Mouse (Mus musculus) heart, adult 11 months (tissue): ENCODE measurements at regions not wholly inside any gene's neighbourhood (a gene's known extent, or its start where the extent isn't known, plus 50 kb on each side); places are given as distances from the start of the nearest gene placed in this dataset.

Experiments used
- DNase-seq: peaks from one replicate; pipeline ENCODE4 v3.0.0; 2022

- DNase-seq = no peak
Measured at GRCm38 (mm10) chr13:83266591-83266990, 237.2 kb upstream of the Mef2c start.

GRCm38 (mm10) chr13:83268663-83269062 is 235.2 kb upstream of the Mef2c start:
- DNase-seq = no peak

DNA sequence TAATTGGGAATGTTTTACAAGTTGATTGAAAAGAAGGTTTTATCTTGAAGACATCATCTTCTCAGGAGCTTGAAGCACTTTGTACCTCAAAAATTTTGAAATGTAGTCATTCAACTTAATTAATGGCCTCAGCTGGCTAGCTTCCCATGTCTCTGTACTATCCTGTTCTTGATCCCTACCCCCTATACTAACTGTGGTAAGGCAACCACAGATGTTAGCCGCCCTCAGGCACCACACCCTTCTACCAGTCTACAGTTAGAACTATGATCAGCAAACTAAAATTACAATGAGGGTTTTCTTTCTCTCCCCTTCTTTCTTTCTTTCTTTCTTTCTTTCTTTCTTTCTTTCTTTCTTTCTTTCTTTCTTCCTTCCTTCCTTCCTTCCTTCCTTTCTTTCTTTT is 225.1 kb upstream of the Mef2c start:
- DNase-seq = no peak

DNA sequence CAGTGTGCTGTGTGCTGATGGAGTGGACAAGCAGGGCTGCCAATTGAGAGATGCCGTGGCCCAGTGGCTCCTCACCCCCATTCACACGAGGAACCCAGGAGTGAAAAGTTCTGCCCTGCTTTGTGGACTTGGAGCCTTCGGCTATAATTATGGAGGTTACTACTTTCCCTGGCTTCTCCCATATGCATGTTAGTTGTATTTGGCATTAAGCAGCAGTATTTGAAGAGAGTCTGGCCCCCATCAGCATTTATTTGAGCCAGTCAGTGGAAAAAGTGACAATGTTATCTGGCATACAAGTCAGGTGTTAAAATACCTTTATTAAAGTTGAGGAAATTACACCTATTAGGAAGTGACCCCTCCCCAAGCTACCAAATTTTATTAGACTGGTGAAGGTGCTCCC is 196.1 kb upstream of the Mef2c start:
- DNase-seq = no peak

DNA sequence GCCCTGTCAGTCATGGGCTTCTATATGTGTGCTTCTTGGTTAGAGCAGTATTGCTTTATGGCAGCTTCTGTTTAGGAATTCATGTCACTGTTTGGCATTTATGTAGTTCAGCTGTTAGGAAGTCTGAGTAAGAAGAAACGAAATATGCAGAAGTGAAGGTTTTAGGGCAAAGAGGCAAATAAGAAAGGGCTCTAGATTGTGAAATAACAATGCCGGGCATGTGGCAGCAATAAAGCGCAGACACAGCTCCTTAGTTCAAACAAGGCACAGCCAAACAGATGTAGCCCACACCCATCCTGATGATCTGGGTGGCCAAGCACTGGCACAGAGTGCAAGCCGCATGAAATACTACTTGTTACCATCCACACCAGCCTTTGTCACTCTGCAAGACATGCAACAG is 175.3 kb upstream of the Mef2c start:
- DNase-seq = peak; percentile 87

GRCm38 (mm10) chr13:83333728-83334127 is 170.1 kb upstream of the Mef2c start:
- no peak for DNase-seq

DNA sequence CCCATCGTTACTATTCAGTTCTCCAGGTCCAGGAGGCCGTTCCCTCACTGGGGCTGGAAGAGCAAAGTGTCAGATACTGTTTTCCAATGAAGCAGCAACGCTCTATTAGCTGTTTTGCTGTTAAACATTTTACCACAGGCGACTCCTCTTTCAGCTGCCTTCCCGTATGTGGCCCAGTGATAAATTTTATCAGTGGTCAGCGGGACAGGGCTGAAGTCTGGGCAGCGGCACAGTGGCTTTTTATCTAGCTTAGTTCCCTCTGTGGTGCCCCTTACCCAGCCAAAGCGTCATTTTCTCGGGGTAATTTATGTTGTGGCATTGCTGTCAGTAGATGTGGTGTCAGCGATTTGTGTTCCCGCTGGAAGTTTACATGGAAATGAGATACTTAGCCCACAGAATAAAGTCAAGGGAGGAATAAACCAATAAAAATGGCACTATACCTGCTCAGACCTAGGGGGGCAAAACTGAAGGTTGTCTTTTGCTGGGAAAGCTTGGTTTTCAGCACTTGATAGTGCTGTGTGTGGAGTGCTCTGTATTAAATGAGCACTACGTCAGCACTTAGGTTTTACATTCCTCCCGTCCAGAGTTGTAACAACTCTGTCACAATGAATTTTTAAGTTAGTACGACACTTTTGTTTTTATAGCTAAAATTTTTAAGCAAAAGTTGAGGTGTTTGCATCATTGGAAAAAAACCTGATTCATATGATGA is 159.1 kb upstream of the Mef2c start:
- no peak for DNase-seq

GRCm38 (mm10) chr13:83355341-83355740 is 148.5 kb upstream of the Mef2c start:
- no peak for DNase-seq

- no peak for DNase-seq
Measured at GRCm38 (mm10) chr13:83360529-83360928, 143.3 kb upstream of the Mef2c start.

GRCm38 (mm10) chr13:83376097-83376797 is 127.6 kb upstream of the Mef2c start:
- DNase-seq = no peak

DNA sequence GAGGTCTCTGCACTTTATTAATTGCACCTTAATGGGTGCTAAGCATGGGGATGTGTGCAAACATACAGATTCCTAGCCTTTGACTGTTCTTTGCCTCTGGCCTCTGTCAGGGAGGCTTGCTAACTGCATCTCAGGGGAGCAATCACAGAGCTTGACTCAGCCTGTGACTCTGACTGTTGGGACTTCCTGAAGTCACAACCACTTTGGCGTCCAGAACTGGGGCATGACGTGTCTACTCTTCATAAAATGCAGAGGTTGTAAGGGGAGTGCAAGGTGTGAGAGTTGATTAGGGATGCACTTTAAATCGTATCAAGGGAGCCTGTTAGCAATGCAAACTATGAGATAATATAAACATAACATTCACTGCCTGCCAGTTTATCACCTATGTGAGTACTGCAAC is 125.2 kb upstream of the Mef2c start:
- peak; percentile 80 for DNase-seq

DNA sequence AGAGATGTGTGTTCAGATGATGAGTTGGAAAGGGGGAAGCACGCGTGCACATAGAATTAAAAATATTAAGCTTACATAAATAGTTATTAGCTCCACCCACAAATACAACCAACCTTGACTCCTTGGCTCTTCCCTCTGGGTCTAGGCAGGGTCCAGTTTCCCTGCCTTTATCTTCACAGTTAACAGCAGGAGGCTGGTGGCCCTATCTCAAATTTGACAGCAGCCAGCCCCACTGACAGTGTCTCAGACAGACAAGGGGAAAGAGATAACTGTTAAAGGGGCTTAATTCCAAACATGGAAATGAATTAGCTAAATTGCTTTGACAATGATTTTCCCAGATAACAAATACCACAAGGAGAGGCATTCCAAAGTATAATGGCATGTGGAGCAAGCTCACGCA is 121.2 kb upstream of the Mef2c start:
- no peak for DNase-seq

DNA sequence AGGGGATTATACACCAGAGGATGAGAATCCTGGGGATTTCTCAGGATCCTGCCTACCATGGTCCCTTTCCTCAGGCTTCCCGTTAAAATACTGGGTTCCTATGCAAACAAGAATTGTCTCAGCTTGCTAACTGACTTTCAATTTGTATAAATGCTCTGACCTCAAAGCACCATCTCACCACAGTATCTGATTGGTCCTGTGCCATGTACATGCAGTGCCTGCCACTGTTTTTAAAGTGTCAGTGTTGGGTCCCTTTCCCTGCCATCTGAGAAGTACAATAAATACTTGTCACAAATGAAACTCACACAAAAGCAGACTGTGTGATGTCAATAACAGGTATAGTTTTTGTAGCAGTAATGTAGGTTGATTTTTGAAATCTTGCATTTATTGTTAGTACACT is 109.1 kb upstream of the Mef2c start:
- no peak for DNase-seq

GRCm38 (mm10) chr13:83399381-83399780 is 104.5 kb upstream of the Mef2c start:
- DNase-seq = no peak

DNA sequence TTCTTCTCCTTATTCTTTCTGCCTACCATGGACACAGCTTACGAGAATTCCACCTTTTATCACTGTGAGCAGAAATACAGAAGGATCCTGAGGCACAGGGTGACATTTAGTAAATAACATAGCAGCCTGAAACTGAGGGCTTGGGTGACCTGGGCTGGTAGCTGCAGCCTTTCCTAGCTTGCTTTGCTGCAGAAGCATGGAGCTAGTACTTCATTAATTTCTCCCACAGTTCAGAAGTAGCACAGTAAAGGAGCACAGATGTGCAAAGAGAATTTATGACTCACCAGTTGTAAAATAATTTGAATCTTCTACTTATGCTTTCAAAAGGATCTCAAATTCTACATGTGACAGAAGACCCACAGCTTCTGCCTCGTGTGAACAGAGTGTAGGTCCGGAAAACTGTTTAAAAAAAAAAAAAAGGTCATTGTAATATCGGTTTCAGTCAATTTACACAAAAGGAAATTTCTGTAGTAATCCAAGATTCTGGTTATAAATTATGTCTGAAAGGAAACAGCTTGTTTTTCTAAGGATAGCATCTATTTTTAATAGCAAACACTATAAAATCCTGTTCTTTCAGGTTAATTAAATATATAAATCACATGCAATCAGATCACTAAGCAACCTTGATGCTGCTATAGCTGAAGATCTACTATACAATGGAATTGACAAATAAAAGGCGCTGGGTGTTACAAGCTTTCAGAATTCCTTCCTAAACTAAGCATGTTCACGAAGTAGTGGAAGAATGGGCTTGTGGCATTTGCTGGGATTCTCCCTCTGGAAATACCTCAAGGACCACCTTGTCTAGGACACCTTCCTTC is 64.0 kb upstream of the Mef2c start:
- no peak for DNase-seq

- no peak for DNase-seq
Measured at GRCm38 (mm10) chr13:83444277-83444676, 59.6 kb upstream of the Mef2c start.

DNA sequence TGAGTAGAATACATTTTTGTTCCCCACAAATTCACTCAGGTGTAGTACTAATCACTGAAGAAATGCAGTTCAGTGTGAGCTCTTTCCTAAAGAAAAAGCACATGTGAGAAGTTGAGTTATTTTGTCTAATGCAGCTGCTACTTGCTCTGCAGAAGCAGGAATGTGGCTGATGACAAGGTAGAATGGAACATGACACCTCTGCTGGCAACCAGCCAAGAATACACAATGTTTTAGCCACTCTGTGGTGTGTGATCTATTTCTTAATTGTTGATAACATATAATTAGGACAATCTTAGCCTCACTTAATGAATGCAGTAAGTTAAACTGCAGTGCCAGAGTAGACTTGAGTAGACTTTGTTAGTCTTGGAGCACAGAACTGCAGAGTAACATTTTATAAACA is 53.0 kb upstream of the Mef2c start:
- no peak for DNase-seq

DNA sequence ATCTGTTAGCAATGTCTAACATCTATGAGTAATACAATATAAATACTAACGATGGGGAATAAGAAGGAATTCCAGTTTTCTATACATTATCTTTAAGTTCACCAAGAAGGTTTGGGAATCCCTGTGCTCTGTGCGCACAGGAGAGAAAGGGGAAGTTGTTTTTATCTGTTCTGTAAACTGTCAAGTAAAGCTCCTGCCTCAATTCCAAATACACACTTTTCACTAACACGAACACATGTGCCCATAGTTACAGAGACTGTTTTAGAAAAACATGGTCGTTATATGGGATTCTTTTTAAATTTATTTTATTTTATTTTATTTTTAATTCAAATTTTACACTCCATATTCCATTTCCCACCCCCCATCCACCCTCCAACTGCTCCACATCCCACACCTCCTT is 50.8 kb upstream of the Mef2c start:
- no peak for DNase-seq
